Mouse (Mus musculus) gastrocnemius, adult 18-20 months (tissue): ENCODE results near the gene Pgm1. TPM values are rescaled to one million over a fixed set of nuclear protein-coding genes. Genes with fewer than 3 reads are reported as not detected.

Experiments used
- DNase-seq: peaks from one replicate; pipeline ENCODE4 v3.0.0; 2021; ENCODE audit warnings: low spot score
- total RNA-seq, 2 experiments: library from RNA; stranded (reverse); gene quantifications; 2 replicates each; pipeline ENCODE4 v1.2.3; 2021

The Pgm1 gene
- total RNA-seq, 2 experiments from 2014 or later = 993 to 1,171 TPM

GRCm38 (mm10) chr4:99953904-99954303 is 24.7 kb downstream of the Pgm1 start:
- DNase-seq = no peak

GRCm38 (mm10) chr4:99955396-99955795 is 26.2 kb downstream of the Pgm1 start:
- peak; percentile 80 for DNase-seq

- DNase-seq = no peak
Observed at GRCm38 (mm10) chr4:99957186-99957585, 28.0 kb downstream of the Pgm1 start.

GRCm38 (mm10) chr4:99958084-99958815 is 29.0 kb downstream of the Pgm1 start:
- DNase-seq = no peak

- DNase-seq = no peak
Observed at GRCm38 (mm10) chr4:99959308-99959707, 30.1 kb downstream of the Pgm1 start.

GRCm38 (mm10) chr4:99966555-99966954 is 37.3 kb downstream of the Pgm1 start:
- DNase-seq = no peak

- peak; percentile 79 for DNase-seq
Observed at GRCm38 (mm10) chr4:99969328-99969727, 40.1 kb downstream of the Pgm1 start.

GRCm38 (mm10) chr4:99970097-99970496 is 40.9 kb downstream of the Pgm1 start:
- no peak for DNase-seq

- DNase-seq = no peak
Observed at GRCm38 (mm10) chr4:99972886-99973285, 43.7 kb downstream of the Pgm1 start.

- peak; percentile 82 for DNase-seq
Observed at GRCm38 (mm10) chr4:99973931-99974330, 44.7 kb downstream of the Pgm1 start.

GRCm38 (mm10) chr4:99974375-99974774 is 45.2 kb downstream of the Pgm1 start:
- peak; percentile 89 for DNase-seq

GRCm38 (mm10) chr4:99979326-99979725 is 50.1 kb downstream of the Pgm1 start:
- DNase-seq = peak; percentile 62

GRCm38 (mm10) chr4:99981216-99981615 is 52.0 kb downstream of the Pgm1 start:
- no peak for DNase-seq

- DNase-seq = no peak
Observed at GRCm38 (mm10) chr4:99983652-99984368, 54.6 kb downstream of the Pgm1 start.

GRCm38 (mm10) chr4:99984369-99984752 is 55.1 kb downstream of the Pgm1 start:
- no peak for DNase-seq

GRCm38 (mm10) chr4:99985086-99985485 is 55.9 kb downstream of the Pgm1 start:
- no peak for DNase-seq

GRCm38 (mm10) chr4:99985631-99986030 is 56.4 kb downstream of the Pgm1 start:
- DNase-seq = no peak

GRCm38 (mm10) chr4:99986609-99987008 is 57.4 kb downstream of the Pgm1 start:
- DNase-seq = no peak

GRCm38 (mm10) chr4:99988771-99989170 is 59.6 kb downstream of the Pgm1 start:
- DNase-seq = peak; percentile 55

GRCm38 (mm10) chr4:100000971-100001370 is 71.8 kb downstream of the Pgm1 start:
- peak; percentile 0 for DNase-seq

GRCm38 (mm10) chr4:100001806-100002205 is 72.6 kb downstream of the Pgm1 start:
- no peak for DNase-seq

- DNase-seq = no peak
Observed at GRCm38 (mm10) chr4:100007721-100008120, 78.5 kb downstream of the Pgm1 start.
